Mouse (Mus musculus) brown adipose tissue, adult 24 weeks (tissue): ENCODE data around the gene Ankrd63. TPM values are rescaled to one million over a fixed set of nuclear protein-coding genes. Genes with fewer than 3 reads are reported as not detected.

Experiments
- H3K27ac ChIP-seq: fragments of 200-500 bp; replicated peaks from 2 replicates; pipeline ENCODE4 v1.5.1; 2012; ENCODE audit warnings: low read depth, mild to moderate bottlenecking, low read length
- H3K4me1 ChIP-seq: fragments of 200-500 bp; 2 replicates; pipeline ENCODE4 v1.6.1; 2012; ENCODE audit warnings: low read length, mixed read lengths; ENCODE audit not compliant: control insufficient read depth, insufficient read depth, insufficient read length
- H3K4me3 ChIP-seq: fragments of 200-500 bp; 2 replicates; pipeline ENCODE4 v1.5.1; 2012; ENCODE audit warnings: low read depth, mild to moderate bottlenecking, low read length, moderate library complexity; ENCODE audit not compliant: insufficient read depth
- polyA plus RNA-seq: library from polyadenylated mRNA; stranded (reverse); fragments of >200 nt; gene quantifications from 2 replicates; pipeline ENCODE4 v1.2.4, GENCODE M21; 2012; ENCODE audit not compliant: missing spikeins, insufficient read depth, insufficient read length

The Ankrd63 gene
- polyA plus RNA-seq, 1 experiment, result not detected

DNA sequence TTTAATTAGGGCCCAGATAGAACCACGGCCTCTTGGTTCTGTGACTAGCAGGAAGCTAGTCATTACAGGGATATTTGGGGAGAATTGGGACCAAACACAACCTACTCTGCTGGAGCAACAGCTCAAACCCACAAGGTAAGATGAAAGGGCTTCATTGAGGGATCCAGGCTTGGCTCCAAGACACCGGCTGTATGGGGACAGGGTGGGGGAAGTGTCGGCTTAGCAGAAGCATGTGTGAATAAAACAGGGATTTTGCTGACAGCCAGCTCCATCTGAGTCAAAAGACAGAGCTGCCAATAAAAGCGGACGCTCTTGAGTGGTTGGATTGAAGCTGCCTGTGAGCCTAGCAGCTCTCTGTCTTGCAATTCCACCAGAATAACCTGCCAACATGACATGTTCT is 29.6 kb upstream of the Ankrd63 start:
- Histone ChIP-seq H3K4me1 (no peaks in the 10 kb centered on the region), H3K4me3 (no peak overlapping the region), H3K27ac (no peak overlapping the region)

- Histone ChIP-seq H3K4me3 (no peak overlapping the region), H3K27ac (no peak overlapping the region), H3K4me1 (no peaks in the 10 kb centered on the region)
These were observed 28.2 kb upstream of the Ankrd63 start for GRCm38 (mm10) chr2:118731981-118732380.

GRCm38 (mm10) chr2:118730622-118730915 is 26.8 kb upstream of the Ankrd63 start:
- no peak overlapping the region for H3K27ac ChIP-seq
- H3K4me3 ChIP-seq, result no peak overlapping the region
- no peaks in the 10 kb centered on the region for H3K4me1 ChIP-seq

DNA sequence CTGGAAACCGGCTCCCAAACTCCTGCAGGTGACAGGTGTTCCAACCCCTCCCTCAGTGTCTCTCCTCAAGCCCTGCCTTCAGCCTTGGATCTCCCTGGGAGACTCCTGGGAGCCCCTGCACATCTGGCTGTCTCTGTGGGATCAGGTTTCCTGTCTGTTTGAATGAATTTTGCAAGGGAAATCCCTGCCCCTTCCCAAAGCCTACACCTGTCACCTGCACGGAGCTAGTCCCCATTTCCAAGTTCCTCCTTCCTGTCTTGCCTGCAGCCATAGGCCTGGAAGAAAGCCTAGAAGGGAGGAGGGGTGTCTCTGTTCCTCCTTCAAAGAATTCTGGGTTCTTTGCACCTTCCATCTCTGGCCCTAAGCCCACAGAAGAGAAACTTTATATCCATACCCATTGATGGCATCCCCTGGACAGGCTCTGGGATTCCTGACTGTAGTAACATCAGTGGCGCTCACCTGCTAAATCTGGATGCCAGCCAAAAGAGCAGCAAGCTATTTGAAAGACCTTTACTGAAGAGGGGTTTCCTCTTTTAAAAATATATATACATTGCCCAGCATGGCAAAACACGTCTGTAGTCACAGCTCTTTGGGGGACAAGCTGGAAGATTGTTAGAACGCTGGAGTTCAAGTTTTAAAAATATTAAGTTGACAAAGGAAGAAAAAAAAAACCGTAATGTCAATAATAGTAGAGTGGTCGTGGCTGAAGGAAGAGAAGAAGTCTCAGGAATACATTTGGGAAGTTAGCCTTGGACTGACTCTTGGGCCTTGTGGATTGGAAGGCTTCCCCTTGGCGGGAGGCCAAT is 26.3 kb upstream of the Ankrd63 start:
- H3K4me1 ChIP-seq, result no peaks in the 10 kb centered on the region
- H3K27ac ChIP-seq, result no peak overlapping the region
- no peak overlapping the region for H3K4me3 ChIP-seq

DNA sequence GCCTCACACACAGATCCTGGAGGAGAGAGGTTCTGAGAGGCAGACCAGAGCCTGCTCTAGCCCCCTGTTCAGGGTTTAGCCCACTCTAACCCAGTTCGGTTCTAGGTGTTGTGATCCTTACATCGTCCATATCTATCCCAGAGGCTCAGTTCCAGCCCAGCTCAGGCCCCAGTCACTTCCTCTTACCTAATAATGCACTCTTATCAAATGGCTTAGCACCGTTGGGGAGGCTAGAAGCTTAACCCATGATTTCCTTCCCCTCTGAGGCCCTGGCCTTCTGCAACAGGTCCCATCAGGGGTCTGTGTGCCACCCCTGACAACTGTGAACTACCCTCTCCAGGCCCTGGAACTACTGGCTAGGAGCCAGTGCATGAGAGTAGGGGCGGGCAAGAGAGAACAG is 25.4 kb upstream of the Ankrd63 start:
- H3K27ac ChIP-seq, result no peak overlapping the region
- no peaks in the 10 kb centered on the region for H3K4me1 ChIP-seq
- no peak overlapping the region for H3K4me3 ChIP-seq

DNA sequence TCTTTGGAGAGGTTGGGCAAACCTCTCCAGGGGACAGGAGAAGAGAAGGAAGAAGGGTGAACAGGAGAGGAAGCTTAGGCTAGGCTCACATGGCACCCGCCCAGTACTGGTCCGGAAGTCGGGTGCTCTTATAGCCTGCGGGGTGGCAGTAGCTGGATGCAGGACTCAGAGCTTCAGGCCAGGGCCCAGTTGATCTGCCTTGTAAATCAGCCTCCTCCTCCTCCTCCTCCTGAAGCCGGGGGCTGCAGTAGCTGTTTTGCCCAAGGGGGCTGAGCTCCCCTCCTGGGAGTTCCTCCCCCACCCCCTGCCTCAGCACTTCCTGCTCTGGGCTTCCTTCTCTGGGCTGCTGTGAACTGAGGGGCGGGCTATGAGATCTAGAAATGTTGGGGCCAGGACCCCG is 24.6 kb upstream of the Ankrd63 start, which contains the start of gene Plcb2:
Gene Plcb2 (minus strand): TSS at position 102 of the 400 bp plus-strand sequence.
- H3K27ac ChIP-seq, result no peak within 1 kb of the TSS
- peak within 1 kb of the TSS; percentile 34 for H3K4me3 ChIP-seq
- no peaks in the 10 kb centered on the region for H3K4me1 ChIP-seq

- no peaks in the 10 kb centered on the region for H3K4me1 ChIP-seq
- H3K4me3 ChIP-seq, result peak overlapping the region; percentile 34
- no peak overlapping the region for H3K27ac ChIP-seq
These were observed 24.1 kb upstream of the Ankrd63 start for GRCm38 (mm10) chr2:118727911-118728310.

DNA sequence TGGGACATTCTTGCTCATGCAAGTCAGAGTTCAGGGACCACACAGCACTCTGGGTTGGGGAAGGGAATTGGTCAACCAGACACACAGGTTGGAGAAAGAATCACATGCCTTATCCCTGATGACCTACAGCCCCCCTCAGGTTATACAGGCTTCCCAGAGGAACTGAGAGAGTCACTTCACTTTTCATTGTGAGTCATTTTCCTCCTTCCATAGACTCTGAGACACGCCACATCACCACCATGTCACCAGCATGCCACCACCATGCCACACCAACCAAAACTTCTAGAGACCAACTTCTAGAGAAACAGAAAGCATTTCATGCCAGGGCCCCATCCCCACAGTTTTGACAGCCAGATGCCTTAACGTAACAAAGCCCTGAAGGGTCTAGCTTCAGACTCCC is 23.1 kb upstream of the Ankrd63 start:
- Histone ChIP-seq H3K4me1 (no peaks in the 10 kb centered on the region), H3K4me3 (no peak overlapping the region), H3K27ac (no peak overlapping the region)

DNA sequence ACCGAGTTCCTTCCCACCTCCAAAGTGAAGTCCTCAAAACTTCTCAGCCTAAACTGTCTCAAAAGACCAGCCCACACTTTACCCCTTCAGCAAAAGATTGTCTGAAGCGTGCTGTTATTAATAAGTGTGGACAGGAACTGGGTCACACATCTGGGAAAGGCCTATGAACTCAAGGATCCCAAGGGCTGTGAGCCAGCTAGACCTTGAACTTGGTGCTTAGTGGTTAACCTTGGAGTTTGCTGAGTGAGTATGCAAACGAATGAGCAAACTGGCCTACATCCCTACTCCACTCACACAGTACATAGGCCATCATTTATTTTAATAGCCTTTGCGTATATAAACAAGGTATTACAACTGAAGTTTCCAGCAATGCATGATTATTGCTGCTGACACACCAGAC is 21.7 kb upstream of the Ankrd63 start:
- no peak overlapping the region for H3K4me3 ChIP-seq

DNA sequence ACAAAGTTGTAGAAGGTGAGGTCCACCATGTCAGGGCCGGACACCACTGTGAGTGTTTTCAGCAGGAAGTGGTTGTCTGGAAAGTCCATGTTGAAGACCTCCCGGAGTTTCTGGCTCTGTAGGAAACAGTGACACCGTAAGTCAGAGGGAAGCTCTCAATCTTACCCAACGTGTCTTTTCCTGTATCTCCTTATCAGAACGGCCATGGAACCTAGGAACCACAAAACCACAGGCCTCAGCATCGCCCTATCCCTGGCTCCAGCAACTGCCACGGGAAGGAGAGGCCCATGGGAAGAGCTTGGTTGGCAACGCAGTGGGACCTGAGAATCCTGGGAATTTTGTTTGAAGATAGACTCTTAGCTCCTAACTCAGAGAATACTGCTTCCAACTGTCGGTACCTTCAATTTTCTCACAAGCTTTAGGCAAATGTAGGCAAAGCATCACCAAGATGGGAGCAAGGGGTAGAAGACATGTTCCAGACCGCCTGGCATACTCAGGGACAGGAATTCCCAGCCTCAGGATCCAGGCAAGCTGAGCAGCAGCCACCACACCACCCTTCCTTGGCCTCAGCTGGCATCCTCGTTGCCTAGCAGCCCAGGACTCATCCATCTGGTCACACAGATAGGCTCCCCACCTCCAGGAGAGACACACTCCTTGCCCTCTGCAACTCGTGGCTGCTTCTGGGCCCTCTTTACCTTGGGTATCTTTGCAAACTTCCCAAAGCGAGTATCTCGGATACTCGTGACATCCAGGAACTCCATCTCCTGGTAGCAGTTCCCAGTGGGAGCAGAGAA is 20.1 kb upstream of the Ankrd63 start:
- Histone ChIP-seq H3K27ac (no peak overlapping the region), H3K4me3 (no peak overlapping the region), H3K4me1 (no peaks in the 10 kb centered on the region)

More for the DNA sequence above, 21.7 kb upstream of the Ankrd63 start:
- Histone ChIP-seq H3K27ac (no peak overlapping the region), H3K4me1 (no peaks in the 10 kb centered on the region)

DNA sequence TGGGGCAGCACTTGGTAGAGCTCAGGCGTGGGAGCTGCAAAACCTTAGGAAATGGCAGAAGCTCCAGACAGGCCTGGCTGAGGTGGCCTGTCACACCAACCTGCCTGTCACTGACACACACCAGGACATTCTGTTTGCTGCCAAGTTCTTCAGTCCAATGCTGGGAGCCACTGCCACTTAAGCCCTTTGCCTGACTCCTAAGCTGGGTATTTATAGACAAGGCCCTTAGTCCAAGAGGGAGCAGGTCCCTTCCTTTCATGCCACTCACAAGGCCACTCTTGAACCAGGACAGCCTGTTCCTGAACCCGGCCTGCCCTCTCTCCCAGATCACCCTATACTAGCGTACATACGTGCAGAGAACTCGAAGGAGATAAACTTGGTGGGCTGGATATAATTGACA is 12.9 kb upstream of the Ankrd63 start:
- Histone ChIP-seq H3K27ac (no peak overlapping the region), H3K4me1 (no peaks in the 10 kb centered on the region), H3K4me3 (no peak overlapping the region)

DNA sequence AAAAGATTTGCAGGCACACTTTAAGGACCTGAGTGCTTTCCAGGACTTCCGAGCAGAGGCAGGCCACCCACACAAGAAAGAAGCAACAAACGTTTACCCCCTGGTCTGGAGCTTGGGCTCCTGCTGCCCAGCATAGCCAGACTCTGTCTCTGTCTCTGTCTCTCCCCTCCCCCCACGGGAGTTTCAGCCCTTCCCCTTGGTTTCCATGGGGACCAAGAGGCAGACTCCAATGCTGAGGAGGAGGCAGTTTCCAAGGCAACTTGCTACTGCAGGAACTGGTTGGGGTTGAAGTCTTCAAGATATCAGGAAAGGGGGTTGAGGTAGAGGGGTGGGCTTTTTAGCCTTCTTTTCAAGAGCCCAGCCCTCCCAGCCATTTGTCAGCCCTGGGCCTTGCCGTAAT is 10.5 kb upstream of the Ankrd63 start:
- Histone ChIP-seq H3K27ac (no peak overlapping the region), H3K4me1 (peaks cover 3% of the 10 kb centered on the region; the same call in 1 of the 2 replicates), H3K4me3 (no peak overlapping the region)

DNA sequence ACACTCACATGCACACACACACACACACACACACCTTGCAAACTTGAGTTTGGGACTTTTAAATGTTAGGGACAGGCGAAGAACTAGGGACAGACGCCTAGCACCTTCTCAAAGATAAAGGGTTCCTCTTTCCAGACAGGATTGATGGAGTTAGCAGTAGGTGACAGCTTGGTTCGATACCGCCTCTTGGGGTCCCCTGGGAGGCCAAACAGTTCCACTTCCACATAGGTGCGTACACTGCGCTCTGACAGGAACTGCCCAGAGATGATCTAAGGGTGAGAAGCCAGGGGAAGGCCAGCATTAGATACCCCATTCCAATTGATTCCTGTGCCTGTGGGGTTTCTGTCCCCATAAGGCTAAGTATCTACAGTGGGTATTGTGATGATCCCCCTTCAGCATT is 9.9 kb upstream of the Ankrd63 start:
- peaks cover 5% of the 10 kb centered on the region; the same call in 1 of the 2 replicates for H3K4me1 ChIP-seq
- no peak overlapping the region for H3K27ac ChIP-seq
- no peak overlapping the region for H3K4me3 ChIP-seq

DNA sequence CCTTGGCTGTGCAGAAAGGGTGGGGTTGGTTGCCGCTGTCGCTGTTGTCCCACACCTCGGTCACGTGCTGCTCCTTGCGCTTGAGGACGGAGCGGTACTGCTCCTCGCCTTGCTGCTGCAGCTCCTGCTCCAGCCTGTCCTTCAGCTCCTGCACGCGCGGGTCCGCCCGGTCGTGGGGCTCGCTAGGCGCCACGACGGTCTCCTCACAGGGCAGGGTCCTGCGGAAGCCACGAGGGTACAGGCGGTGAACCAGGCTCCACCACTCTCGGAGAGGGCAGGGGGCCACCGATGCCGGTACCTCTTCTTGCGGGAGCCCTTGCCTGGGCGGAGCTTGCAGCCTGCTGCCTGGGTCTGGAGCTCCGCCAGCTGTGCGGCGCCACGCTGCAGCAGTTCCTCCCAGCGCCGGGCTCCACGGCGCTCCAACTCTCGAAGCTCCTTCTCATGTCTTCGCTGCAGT is 7.3 kb upstream of the Ankrd63 start:
- peak overlapping the region; percentile 21 for H3K4me3 ChIP-seq
- peaks cover 5% of the 10 kb centered on the region; the same call in 1 of the 2 replicates for H3K4me1 ChIP-seq
- H3K27ac ChIP-seq, result no peak overlapping the region

DNA sequence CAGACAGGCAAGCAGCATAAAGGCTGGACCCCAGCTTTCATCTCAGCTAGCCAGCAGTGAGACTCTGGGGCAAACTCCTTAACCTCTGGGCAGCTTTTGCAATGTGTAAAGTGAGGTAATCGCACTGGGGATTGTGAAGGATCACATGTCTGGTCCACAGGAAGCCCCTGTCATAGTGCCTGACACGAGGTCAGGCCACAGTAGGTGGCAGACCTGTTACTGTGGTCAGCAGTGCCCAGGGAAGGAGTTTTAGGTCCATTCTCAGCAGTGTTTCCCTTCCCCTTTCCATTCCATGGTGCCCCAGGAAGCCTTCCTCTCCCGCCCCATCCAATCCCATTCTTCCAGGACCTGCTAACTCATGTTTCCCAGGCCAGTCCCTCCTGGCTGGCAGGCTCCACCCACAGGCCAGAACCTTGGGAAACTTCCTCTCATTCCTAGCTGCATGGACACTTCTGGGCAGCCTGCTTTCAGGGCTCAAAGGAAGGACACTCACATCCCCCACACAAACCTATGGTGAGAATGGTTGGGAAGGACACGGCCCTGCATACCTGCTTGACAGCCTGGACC is 6.0 kb upstream of the Ankrd63 start:
- H3K4me3 ChIP-seq, result no peak overlapping the region
- no peak overlapping the region for H3K27ac ChIP-seq
- H3K4me1 ChIP-seq, result peaks cover 5% of the 10 kb centered on the region; the same call in 1 of the 2 replicates
